Mouse (Mus musculus) frontal cortex, adult 2 months (tissue): ENCODE measurements around the gene Gabrp. TPM values are rescaled to one million over a fixed set of nuclear protein-coding genes. Genes with fewer than 3 reads are reported as not detected.

Experiments
- DNase-seq, 2 experiments: peaks; one replicate each; pipeline ENCODE4 v3.0.0; 2022; ENCODE audit warnings: low spot score in 1 of 2; ENCODE audit errors: extremely low spot score in 1 of 2
- polyA plus RNA-seq: library from polyadenylated mRNA; depleted of rRNA; stranded (reverse); fragments of >200 nt; gene quantifications from 2 replicates; pipeline ENCODE4 v1.2.3, GENCODE M21; 2012; rRNA removed

The Gabrp gene
- 0.08 TPM in 1 of 2 replicates, not detected in the other for polyA plus RNA-seq

DNA sequence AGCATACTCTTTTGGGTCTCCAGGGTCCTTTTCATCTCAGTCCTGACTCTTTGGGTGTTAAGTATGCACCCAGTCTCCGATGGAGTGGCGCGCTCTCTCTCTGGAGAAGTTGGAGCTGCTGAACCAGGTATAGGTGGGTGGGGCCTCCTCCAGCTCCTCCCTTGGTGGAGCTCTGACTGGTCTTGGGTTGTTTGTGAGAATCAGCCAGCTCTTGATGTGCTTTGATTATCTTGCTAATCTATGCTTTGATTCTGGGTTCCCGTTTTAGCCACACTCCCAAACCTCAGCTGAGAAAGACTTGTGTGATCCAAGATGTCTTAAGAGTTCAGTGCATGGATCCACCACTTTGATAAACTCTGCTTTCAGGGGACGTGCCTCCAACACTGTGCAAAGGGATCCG is at the start of gene Gabrp:
Gene Gabrp (minus strand): TSS at position 101 of the 400 bp plus-strand sequence.
- DNase-seq: no peak

- DNase-seq: peak; percentile 31 to 50
These were observed 48.5 kb upstream of the Gabrp start for GRCm38 (mm10) chr11:33627136-33627742.

GRCm38 (mm10) chr11:33614218-33614617 is 35.5 kb upstream of the Gabrp start:
- DNase-seq: peak; percentile 10 to 85

DNA sequence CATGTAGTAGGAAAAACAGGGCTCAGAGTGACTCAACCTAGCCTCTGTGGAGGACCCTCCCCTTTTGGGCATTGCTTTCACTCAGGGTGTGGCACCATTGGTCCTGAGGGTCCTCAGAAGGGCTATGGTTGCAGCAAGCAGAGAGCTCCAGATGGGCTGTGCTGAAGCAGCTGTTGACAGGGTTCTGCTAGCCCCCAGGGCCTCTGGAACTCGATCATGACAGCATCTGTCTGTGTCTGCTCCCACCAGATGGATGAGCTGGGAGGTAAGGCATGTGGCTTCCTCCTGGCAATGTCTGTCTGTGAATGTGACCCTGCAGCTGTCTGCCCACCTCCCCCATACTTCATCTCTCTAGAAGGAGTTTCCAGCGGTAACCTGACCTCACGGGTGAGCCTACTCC is 29.0 kb upstream of the Gabrp start:
- no peak for DNase-seq

DNA sequence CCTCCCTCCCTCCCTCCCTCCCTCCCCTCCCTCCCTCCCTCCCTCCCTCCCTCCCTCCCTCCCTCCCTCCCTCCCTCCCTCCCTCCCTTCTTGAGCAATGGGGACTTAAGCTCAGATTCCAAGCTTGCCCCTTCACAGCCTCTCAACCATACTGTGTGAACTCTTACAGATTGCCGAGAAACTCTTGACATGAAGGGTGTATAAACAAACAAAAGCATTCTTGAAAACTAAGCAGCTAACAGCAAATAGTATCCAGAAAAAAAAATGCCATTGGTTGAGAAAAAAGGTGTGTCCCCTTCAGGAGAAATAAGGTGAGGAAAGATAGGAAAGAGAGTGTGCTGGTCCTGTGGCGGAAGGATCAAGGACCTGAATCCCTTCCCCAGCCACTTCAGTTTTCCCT is 24.4 kb upstream of the Gabrp start:
- no peak for DNase-seq

GRCm38 (mm10) chr11:33598986-33599385 is 20.2 kb upstream of the Gabrp start, which contains the start of gene D130052B06Rik:
D130052B06Rik (plus strand) TSS chr11:33599302.
- no peak for DNase-seq

- DNase-seq: no peak
These were observed 17.9 kb upstream of the Gabrp start for GRCm38 (mm10) chr11:33596655-33597054.

- no peak for DNase-seq
These were observed 14.1 kb upstream of the Gabrp start for GRCm38 (mm10) chr11:33592826-33593225.

- DNase-seq: no peak
These were observed 12.0 kb upstream of the Gabrp start for GRCm38 (mm10) chr11:33590771-33591170.

GRCm38 (mm10) chr11:33586614-33587013 is 7.9 kb upstream of the Gabrp start:
- no peak for DNase-seq

DNA sequence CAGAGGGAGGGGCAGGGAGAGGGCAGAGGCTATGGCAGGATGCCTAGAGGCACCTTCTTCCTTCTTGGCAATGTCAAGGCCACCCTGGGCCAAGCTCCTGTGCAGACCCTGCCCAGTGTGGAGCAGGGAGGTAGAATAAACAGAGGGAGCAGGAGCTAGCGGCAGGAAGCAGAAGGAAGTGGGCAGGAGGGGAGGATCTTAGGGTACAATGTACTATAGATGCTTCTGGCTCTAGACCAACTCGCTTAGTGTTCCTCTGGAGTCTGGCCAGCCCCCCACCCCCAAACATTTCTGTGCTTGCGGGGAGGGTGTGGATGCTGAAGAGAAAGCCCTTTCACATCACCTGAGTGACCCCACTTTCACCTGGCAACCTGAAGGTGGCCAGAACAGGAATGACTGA is 862 bp upstream of the Gabrp start:
- no peak for DNase-seq

GRCm38 (mm10) chr11:33574944-33575343 is 3.8 kb downstream of the Gabrp start:
- no peak for DNase-seq

- peak in 1 of 2 experiments; percentile 62 for DNase-seq
These were observed 8.3 kb downstream of the Gabrp start for GRCm38 (mm10) chr11:33570413-33570812.

DNA sequence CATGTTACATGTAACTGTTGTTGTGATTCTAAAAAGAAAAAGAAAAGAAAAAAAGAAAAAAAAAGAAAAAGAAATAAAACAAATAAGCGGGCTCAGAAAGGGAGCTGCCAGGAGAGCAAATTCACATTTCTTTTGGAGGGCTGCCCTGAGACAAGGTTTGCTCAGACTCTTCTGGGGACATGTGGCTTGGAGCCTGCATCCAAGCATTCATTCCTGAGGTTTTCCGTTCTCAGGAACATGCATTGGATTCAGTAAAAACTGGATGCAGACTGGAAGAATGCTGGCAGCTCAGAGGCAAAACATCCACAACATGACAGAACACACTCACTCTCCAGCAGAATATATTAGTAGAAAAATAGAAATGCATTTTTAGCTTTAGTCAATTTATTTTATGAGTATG is 14.8 kb downstream of the Gabrp start:
- no peak for DNase-seq

DNA sequence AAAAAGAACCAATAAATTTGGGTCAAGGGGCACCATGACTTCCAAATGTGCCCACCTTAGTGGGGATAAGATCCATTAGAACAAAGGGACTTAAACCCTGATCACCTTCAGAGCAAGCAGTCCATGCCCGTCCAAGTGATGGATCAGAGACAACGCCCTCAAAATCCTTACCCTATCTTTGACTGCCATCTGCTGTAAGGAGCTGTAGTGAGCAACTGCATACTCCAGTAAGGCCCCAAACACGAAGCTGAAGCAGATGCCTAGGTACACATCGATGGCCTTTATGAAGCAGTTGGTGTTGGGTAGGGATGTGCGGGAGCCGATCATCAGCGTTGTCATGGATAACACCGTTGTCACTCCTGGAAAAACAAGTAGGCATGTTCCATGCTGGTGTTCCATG is 24.6 kb downstream of the Gabrp start:
- DNase-seq: peak in 1 of 2 experiments; percentile 53

- DNase-seq: no peak
These were observed 27.7 kb downstream of the Gabrp start for GRCm38 (mm10) chr11:33550861-33551560.

- no peak for DNase-seq
These were observed 31.4 kb downstream of the Gabrp start for GRCm38 (mm10) chr11:33547386-33547785.

DNA sequence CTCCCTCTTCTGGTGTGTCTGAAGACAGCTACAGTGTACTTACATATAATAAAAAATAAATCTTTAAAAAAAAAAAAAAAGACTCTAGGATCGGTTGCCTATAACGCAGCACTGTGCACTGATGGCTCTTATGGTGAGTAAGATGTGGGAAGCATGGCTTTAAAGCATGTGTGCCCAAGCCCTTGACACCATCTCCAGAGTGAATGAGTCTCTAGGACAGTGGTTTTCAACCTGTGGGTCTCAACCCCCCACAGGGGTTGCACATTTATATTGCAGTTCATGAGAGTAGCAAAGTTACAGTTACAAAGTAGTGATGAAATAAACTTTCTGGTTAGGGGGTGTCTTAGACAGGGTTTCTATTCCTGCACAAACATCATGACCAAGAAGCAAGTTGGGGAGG is 33.8 kb downstream of the Gabrp start:
- DNase-seq: no peak

DNA sequence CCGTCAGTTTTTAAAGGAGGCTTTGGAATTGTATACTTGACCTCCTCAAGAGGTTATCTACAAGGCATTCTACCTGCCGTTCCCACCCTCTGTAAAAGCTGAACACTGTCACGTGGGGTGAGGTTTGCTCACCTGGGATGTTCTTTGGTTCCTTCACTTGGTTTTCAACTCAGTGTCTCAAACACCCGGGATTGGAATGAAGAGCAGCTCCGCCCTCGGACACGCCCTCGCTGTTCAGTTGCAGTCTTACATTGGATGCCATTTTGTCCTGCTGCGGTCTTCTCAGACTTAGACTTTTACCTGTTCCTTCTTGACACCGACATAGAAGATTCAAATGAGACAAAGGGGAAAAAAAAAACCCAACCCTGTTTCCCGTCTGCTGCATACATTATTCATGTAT is 34.6 kb downstream of the Gabrp start:
- no peak for DNase-seq

- DNase-seq: no peak
These were observed 41.2 kb downstream of the Gabrp start for GRCm38 (mm10) chr11:33537390-33538125.

- DNase-seq: no peak
These were observed 42.1 kb downstream of the Gabrp start for GRCm38 (mm10) chr11:33536636-33537035.

DNA sequence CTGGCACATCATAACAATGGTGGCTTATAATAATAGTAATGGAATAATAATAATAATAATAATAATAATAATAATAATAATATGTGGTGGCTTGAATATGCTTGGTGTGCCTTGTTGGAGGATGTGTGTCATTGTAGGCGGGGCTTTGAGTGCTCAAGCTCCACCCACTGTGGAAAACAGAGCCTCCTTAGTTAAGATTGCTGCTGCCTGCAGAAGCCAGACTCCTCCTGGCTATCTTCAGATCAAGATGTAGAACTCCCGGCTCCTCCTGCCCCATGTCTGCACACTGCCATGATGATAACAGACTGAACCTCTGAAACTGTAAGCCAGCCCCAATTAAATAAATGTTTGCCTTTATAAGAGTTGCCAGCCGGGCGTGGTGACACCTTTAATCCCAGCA is 44.2 kb downstream of the Gabrp start:
- no peak for DNase-seq
